Mouse (Mus musculus): ENCODE measurements around the gene Kif6.

GRCm38 (mm10) chr17:49675629-49676028, 60.7 kb downstream of the Kif6 start:
- TF ChIP-seq EP300 (IDR thresholded peaks at IDR 0.05; ENCODE audit: insufficient read depth, low read depth, low read length) (no peak), CTCF (IDR thresholded peaks at IDR 0.05) (no peak)

Measured in heart, adult 2 months (tissue).